Mouse (Mus musculus): ENCODE results near the gene Entpd2. TPM values are rescaled to one million over a fixed set of nuclear protein-coding genes. Genes with fewer than 3 reads are reported as not detected.

Entpd2 gene
- polyA plus RNA-seq, 1 experiment from 2014 or later: 9.6 TPM

DNA sequence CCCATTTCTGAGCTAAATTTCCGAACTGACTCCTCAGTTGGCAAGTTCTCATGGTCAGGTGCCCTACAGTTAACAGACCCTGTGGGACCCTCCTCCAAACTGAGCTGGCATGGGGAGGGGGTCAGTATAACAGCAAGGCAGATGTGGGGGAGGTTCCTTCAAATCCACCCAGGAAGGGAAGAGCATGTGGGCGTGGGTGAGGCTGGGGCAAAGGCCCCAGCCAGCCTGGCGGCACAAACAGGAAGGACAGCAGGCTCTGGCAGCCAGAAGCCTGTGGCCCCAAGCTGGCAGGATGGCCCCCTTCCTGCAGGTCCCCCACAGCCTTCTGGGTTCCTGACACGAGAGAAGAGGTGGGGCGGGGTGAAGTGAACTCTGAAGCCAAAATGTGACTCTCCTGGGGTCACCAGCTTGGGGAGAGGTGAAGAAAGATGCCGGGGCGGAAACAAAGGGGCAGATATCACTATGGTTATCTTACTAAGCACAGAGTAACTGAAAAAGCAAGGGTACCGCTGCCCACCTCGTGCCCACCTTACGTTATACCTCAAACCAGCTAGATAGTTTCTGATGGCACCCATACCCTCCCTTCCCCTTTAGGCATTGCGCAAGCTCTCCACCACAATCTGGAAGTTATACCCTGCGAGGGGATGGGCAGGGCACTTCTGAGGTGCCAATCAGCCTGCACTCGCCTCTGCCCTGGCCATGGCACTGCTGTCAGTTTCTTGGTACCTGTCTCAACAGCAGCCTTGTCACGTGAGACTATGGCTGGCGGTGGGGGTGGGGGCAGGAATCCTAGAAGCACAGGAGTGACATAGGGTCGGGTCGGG lies 27.1 kb downstream of the Entpd2 start, which contains the start of gene Fut7:
Gene Fut7 (plus strand): TSS at position 681 of the 824 bp plus-strand sequence.
- H3K4me3 ChIP-seq (replicated peaks): no peak within 1 kb of the TSS
- peaks cover 21% of the 10 kb centered on the region for H3K27me3 ChIP-seq (replicated peaks)
- H3K9me3 ChIP-seq (replicated peaks): no peaks in the 10 kb centered on the region
- H3K36me3 ChIP-seq: no peaks in the 10 kb centered on the region
- ATAC-seq (ENCODE audit: low FRiP score): no peak
- H3K4me2 ChIP-seq: no peak within 1 kb of the TSS
- H3K27ac ChIP-seq (replicated peaks): no peak within 1 kb of the TSS
- no peak within 1 kb of the TSS for H3K9ac ChIP-seq (replicated peaks)
- H3K4me1 ChIP-seq: peaks cover 3% of the 10 kb centered on the region; the same call in 1 of the 2 replicates
- 75% methylated on average over 17 of the region's 17 CpGs for WGBS

DNA sequence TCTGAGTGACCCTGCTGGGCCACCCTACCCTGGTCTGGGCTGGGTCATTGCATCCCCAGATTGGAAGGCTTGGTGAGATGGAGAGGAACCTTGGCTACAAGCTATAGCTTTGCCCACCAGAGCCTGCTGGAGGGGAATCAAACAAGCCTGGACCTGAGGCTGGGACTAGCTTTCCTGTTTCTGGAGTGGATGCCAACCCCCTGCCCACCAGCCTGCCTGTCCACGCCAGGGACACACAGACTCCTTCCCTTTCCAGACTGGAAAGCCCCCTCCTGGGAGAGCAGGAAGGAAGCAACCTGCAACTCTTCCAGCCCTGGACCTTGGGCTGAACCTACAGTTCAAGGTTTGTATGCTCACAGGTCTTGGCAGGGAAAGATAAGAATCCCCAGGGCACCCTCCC lies 28.0 kb downstream of the Entpd2 start:
- no peak for ATAC-seq (ENCODE audit: low FRiP score)
- 71% methylated on average over 1 of the region's 1 CpGs for WGBS
- H3K4me2 ChIP-seq: no peak overlapping the region

DNA sequence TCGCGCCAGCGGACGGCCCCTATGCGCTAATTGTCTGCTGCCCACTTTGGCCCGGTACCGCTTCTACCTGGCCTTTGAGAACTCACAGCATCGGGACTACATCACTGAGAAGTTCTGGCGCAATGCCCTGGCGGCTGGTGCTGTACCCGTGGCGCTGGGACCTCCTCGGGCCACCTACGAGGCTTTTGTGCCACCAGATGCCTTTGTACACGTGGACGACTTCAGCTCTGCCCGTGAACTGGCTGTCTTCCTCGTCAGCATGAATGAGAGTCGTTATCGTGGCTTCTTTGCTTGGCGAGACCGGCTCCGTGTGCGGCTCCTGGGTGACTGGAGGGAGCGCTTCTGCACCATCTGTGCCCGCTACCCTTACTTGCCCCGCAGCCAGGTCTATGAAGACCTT lies 29.8 kb downstream of the Entpd2 start:
- peaks cover 24% of the 10 kb centered on the region for H3K4me1 ChIP-seq
- no peaks in the 10 kb centered on the region for H3K9me3 ChIP-seq (replicated peaks)
- no peak overlapping the region for H3K4me2 ChIP-seq
- H3K27ac ChIP-seq (replicated peaks): no peak overlapping the region
- 0 out of 2 replicates have a peak overlapping the region, but pooled peaks have one; percentile 1 for H3K9ac ChIP-seq (replicated peaks)
- no peak for ATAC-seq (ENCODE audit: low FRiP score)
- no peak overlapping the region for H3K4me3 ChIP-seq (replicated peaks)
- no peaks in the 10 kb centered on the region for H3K36me3 ChIP-seq
- WGBS: 48% methylated on average over 27 of the region's 27 CpGs
- peaks cover 21% of the 10 kb centered on the region for H3K27me3 ChIP-seq (replicated peaks)

More for the DNA sequence above, 28.0 kb downstream of the Entpd2 start:
- peaks cover 8% of the 10 kb centered on the region for H3K4me1 ChIP-seq
- H3K27me3 ChIP-seq (replicated peaks): peaks cover 21% of the 10 kb centered on the region
- H3K36me3 ChIP-seq: no peaks in the 10 kb centered on the region
- no peak overlapping the region for H3K27ac ChIP-seq (replicated peaks)
- H3K9ac ChIP-seq (replicated peaks): no peak overlapping the region
- no peaks in the 10 kb centered on the region for H3K9me3 ChIP-seq (replicated peaks)
- no peak overlapping the region for H3K4me3 ChIP-seq (replicated peaks)

DNA sequence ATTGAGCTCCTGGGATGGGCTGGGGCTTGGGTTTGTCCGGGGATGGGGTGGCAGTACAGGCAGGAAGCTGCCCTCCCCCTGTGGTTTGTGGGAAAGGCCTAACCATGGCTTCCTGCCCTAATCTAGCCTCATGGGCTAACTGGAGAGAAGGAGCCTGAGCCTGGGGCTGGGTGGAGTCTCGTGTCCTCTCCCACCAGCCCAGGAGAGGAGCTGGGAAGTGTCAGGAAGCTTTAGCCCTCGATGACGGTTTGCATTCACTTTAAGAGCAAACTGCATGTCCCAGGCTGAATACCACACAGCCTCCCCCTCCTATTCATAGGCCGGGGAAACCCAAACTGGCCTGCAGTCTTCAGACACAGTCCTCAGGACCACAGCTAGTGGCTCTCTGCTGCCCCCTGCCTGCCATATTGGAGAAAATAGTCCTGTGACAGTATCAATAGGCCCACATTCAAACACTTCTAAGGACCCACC lies 31.1 kb downstream of the Entpd2 start:
- Histone ChIP-seq H3K9me3 (replicated peaks) (no peaks in the 10 kb centered on the region), H3K4me1 (peaks cover 36% of the 10 kb centered on the region), H3K9ac (replicated peaks) (no peak overlapping the region), H3K36me3 (no peaks in the 10 kb centered on the region), H3K27ac (replicated peaks) (no peak overlapping the region), H3K4me2 (no peak overlapping the region), H3K27me3 (replicated peaks) (peaks cover 21% of the 10 kb centered on the region), H3K4me3 (replicated peaks) (no peak overlapping the region)
- WGBS: 37% methylated on average over 5 of the region's 5 CpGs
- no peak for ATAC-seq (ENCODE audit: low FRiP score)

DNA sequence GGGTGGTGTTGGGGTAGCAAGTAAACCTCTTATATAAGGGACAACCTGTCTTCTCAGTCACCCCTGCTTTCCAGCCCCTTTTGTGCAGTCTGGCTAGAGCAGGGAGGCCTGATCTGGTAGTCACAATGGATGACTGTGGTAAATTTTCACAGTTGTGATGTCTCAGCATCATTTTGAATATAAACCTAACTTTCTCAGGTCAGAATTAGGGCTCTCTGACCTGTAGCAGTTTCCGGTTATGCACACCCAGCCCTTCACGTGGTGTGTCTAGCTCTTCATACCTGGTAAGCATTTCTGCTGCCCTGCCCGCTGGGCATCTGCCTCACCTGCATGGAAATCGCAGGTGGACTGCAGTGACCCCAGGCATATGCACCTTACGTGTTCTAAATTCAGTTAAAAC lies 31.6 kb downstream of the Entpd2 start:
- H3K36me3 ChIP-seq: no peaks in the 10 kb centered on the region
- H3K27me3 ChIP-seq (replicated peaks): peaks cover 21% of the 10 kb centered on the region
- no peak overlapping the region for H3K4me2 ChIP-seq
- H3K9ac ChIP-seq (replicated peaks): no peak overlapping the region
- H3K27ac ChIP-seq (replicated peaks): no peak overlapping the region
- ATAC-seq (ENCODE audit: low FRiP score): no peak
- WGBS: 92% methylated on average over 5 of the region's 5 CpGs
- no peaks in the 10 kb centered on the region for H3K9me3 ChIP-seq (replicated peaks)
- H3K4me1 ChIP-seq: peaks cover 38% of the 10 kb centered on the region
- H3K4me3 ChIP-seq (replicated peaks): no peak overlapping the region

DNA sequence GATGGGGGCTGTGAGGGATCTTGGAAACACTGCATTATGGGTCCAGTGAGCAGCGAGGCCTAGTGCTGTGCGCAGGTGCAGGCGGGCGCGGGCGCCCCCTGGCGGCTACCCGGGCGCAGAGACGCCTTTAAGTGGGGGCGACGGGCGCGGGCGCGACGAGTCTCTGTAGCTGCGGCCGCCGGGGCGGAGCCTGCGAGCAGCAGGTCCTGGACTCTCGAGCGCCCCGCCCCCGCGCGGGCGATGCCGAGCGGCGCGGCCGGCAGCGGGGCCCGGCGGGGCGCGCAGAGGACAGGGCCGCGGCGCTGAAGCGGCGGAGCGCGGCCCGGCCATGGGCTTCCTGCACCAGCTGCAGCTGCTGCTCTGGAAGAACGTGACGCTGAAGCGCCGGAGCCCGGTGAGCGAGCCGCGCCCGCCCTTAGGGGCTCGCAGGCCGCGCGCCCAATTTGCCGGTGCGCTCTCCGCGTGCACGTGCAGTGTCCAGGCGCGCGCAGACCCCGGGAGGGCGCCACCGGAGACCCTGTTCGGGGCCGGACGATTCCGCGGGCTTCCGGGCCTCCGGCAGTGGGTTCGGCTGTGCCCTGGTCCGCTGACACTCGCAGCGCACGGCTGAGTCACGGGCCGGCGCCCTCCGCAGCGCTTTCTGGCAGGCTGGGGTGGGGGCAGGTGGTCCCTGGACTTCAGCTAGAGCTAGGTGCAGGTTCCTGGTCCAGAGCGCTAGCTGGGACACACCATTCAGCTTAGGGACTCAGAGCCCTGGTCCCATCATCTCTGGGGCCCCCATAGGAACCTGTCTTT lies 33.0 kb downstream of the Entpd2 start, which contains the start of gene Abca2:
Gene Abca2 (plus strand): TSS at position 262 of the 795 bp plus-strand sequence.
- Histone ChIP-seq H3K36me3 (peaks cover 8% of the 10 kb centered on the region; the same call in 1 of the 2 replicates), H3K4me2 (peak within 1 kb of the TSS; percentile 79), H3K27me3 (replicated peaks) (peaks cover 10% of the 10 kb centered on the region), H3K9ac (replicated peaks) (peak within 1 kb of the TSS; percentile 86), H3K4me3 (replicated peaks) (peak within 1 kb of the TSS; percentile 79), H3K27ac (replicated peaks) (peak within 1 kb of the TSS; percentile 91), H3K4me1 (peaks cover 41% of the 10 kb centered on the region), H3K9me3 (replicated peaks) (no peaks in the 10 kb centered on the region)
- WGBS: under 1% methylated on average over 72 of the region's 89 CpGs
- peak; percentile 91 for ATAC-seq (ENCODE audit: low FRiP score)

DNA sequence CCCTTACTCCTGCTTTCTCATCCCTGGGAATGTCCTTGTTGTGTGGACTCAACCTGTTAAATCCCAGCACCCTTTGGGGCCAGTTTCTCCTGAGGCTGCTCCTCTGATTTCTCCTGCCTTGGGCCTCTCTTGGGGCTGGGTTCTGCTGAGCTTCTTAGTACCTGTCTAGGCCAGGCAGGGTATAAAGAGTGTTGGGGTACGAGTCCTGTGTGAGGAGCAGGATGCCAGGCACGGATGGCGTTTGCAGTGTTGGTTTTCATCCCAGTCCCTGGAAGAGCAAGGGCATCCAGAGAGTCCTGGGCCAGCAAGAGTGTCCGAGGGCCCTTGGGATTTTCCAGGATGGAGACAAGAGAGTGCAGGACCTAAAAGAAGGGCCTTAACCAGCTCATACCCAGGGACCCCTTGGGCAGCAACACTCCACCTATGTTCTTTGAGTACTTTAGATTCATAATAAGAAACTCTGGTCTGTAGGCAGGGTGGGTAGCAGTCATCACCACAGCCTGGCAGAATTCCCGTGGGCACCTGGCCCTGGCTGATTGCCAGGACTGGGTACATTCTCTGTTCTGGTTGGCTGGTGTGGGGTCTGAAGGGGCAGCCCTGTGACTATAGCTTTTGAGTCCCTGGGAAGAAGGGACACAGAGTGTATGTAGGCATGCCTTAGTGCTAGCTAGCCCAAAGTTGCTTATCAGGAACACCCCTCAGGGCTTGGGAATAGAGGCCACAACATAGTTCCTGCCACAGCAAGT lies 33.9 kb downstream of the Entpd2 start:
- H3K9ac ChIP-seq (replicated peaks): peak overlapping the region; percentile 86
- H3K9me3 ChIP-seq (replicated peaks): no peaks in the 10 kb centered on the region
- H3K27ac ChIP-seq (replicated peaks): peak overlapping the region; percentile 91; the same call in 1 of the 2 replicates
- peak overlapping the region; percentile 79 for H3K4me3 ChIP-seq (replicated peaks)
- no peak for ATAC-seq (ENCODE audit: low FRiP score)
- H3K27me3 ChIP-seq (replicated peaks): peaks cover 9% of the 10 kb centered on the region
- H3K4me2 ChIP-seq: peak overlapping the region; percentile 79
- peaks cover 18% of the 10 kb centered on the region for H3K36me3 ChIP-seq
- WGBS: 59% methylated on average over 5 of the region's 5 CpGs
- peaks cover 41% of the 10 kb centered on the region for H3K4me1 ChIP-seq

DNA sequence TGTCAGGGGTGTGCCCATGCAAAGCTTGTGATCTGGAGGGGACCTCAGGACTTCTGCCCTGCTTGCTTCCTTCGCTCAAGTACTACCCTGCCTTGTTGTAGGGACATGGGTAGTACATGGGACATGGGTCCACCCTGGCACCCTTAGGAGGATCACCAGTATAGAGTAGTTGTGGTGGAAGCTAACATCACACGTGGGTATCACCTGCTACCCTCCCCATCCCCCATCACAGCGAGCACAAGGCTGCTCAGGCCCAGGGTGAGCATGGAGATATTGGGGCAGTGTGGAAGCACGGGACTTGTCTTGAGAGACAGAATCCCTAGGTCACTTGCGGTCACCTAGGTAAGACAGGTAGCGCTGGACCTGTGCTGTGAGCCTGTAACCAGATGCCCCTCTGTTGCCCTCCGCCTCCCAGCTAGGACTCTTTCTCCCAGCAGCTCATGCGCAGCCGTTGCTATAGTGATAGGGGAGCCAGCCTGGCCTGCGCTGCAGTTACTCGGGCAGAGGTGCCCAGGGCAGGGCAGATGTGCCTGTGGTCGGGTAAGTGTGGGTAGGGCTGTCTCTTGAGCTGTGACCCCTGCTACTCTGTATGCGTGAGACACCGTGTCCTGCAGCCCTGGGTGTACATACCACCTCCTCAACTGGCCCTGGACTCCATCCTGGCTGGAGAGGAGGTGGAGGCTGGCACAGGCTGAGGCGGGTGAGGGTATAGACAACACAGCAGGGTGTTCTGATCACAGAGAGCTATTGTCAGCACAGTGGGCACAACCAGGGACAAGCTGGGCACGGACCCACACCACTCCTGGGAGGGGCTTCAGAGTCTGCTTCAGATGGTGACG lies 34.9 kb downstream of the Entpd2 start:
- Histone ChIP-seq H3K27ac (replicated peaks) (no peak overlapping the region), H3K27me3 (replicated peaks) (no peaks in the 10 kb centered on the region; the same call in 1 of the 2 replicates), H3K4me3 (replicated peaks) (no peak overlapping the region; the same call in 1 of the 2 replicates), H3K4me2 (peak overlapping the region; percentile 79), H3K36me3 (peaks cover 28% of the 10 kb centered on the region), H3K4me1 (peaks cover 41% of the 10 kb centered on the region), H3K9me3 (replicated peaks) (no peaks in the 10 kb centered on the region), H3K9ac (replicated peaks) (peak overlapping the region; percentile 30; the same call in 1 of the 2 replicates)
- no peak for ATAC-seq (ENCODE audit: low FRiP score)
- 56% methylated on average over 17 of the region's 17 CpGs for WGBS

DNA sequence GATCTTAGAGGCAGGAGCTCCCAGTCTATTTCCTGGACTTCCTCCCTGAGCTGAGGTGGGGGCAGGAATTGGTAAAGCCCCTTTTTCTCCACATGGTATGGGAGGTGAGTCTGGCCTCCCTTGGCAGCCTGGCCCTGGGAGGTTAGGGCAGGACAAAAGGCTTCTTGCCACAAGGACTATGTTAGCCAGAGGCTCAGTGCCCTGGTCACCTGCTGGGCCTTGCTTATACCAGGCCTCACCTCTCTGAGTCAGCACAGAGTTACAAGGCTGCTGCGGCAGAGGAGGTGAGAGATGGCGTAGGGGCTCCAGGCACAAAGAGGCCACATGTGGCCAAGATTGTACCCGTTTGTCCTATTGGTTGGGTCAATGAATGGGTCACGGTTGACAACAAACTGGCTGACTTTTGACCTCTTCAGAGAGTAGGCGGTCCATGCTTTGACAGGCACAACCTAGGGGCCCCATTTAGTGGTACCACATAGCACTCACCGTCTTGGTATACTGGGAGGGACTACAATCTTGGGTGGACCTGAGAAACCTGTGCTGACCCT lies 35.7 kb downstream of the Entpd2 start:
- Histone ChIP-seq H3K9ac (replicated peaks) (peak overlapping the region; percentile 30; the same call in 1 of the 2 replicates), H3K4me1 (peaks cover 41% of the 10 kb centered on the region), H3K27ac (replicated peaks) (no peak overlapping the region), H3K4me2 (peak overlapping the region; percentile 79), H3K9me3 (replicated peaks) (no peaks in the 10 kb centered on the region), H3K36me3 (peaks cover 35% of the 10 kb centered on the region), H3K4me3 (replicated peaks) (no peak overlapping the region), H3K27me3 (replicated peaks) (no peaks in the 10 kb centered on the region; the same call in 1 of the 2 replicates)
- 54% methylated on average over 6 of the region's 6 CpGs for WGBS
- no peak for ATAC-seq (ENCODE audit: low FRiP score)

DNA sequence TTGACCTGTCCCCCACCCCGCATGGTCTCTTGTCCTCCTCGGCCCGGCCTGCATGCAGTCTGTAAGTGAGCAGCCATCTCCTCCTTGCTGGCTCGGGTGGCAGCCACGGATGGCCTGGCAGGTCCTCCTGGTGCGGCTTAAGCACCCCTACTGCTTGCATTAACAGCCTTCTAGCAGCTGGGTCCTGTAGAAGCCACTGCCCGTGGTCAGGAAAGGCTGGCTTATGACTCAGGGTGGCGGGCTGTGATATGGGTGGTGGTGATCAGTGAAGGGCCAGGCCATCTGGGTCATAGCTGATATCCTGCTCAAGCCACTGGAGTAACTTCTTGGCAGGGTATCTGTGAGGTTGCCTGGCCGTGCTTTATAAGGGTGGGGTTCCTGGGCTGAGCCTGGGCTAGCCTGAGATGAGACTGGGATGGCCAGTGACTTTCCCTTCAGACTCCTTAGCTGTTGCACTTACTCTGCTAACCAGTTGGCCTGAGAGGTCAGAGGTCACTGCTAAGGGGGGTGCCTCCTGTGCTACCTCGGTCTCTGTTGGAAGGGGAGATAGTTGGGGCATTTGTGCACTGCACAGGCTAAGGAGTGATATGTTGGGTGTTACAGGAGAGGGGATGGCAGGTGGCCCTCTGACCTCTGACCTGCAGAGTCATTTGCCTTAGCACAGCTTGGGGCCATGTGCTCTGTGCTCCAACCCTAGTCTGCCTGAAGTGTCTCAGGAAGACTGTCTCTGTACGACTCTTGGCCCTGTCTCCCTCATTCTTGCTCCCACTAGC lies 36.8 kb downstream of the Entpd2 start:
- no peaks in the 10 kb centered on the region for H3K27me3 ChIP-seq (replicated peaks)
- H3K9ac ChIP-seq (replicated peaks): no peak overlapping the region
- peaks cover 46% of the 10 kb centered on the region for H3K36me3 ChIP-seq
- no peak overlapping the region for H3K27ac ChIP-seq (replicated peaks)
- no peak overlapping the region for H3K4me3 ChIP-seq (replicated peaks)
- H3K4me1 ChIP-seq: peaks cover 41% of the 10 kb centered on the region
- no peaks in the 10 kb centered on the region for H3K9me3 ChIP-seq (replicated peaks)
- 86% methylated on average over 11 of the region's 11 CpGs for WGBS
- ATAC-seq (ENCODE audit: low FRiP score): no peak
- no peak overlapping the region for H3K4me2 ChIP-seq
